Mouse (Mus musculus) layer of hippocampus, postnatal 10 days (tissue): Measurements from ENCODE around the gene Baz2b. TPM values are rescaled to one million over a fixed set of nuclear protein-coding genes. Genes with fewer than 3 reads are reported as not detected.

ENCODE experiments used
- DNase-seq, 2 experiments: peaks; one replicate each; pipeline ENCODE4 v3.0.0; 2021; ENCODE audit warnings: low spot score in 2 of 2
- total RNA-seq, 2 experiments: library from RNA; stranded (reverse); gene quantifications; 2 replicates each; pipeline ENCODE4 v1.2.3; 2021

The Baz2b gene
- total RNA-seq, 2 experiments from 2014 or later = 56.8 to 57.6 TPM

DNA sequence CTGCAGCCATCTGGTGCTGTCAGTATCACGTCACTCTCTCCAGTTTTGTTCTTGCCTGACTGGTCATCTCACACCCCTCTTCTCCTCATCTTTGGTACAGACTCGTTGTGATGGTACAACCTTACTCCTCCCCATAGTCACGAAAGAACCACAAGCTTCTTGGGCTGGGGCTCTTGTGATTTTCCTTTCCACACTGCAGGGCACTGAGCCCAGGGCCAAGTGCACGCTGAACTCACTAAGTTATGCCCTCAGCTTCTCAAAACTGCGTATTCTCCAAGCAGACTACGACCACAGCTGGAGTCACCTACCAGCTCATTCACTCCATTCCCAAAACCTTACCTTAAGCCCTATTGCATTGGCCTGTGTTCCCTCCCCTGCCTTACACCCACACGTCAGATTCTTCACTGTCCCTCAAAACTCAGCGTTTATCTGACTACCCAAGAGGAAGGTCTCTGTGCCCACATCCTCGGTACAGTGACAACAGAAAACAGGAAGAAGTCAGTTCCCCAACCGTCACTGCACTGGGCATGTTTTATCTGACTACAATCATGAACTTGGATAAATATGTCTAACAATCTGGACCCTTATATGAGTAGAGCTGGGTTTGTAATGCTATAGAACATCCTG lies 190.7 kb downstream of the Baz2b start:
- no peak for DNase-seq

- DNase-seq = no peak
Measured at GRCm38 (mm10) chr2:60011526-60011925, 198.1 kb downstream of the Baz2b start.

DNA sequence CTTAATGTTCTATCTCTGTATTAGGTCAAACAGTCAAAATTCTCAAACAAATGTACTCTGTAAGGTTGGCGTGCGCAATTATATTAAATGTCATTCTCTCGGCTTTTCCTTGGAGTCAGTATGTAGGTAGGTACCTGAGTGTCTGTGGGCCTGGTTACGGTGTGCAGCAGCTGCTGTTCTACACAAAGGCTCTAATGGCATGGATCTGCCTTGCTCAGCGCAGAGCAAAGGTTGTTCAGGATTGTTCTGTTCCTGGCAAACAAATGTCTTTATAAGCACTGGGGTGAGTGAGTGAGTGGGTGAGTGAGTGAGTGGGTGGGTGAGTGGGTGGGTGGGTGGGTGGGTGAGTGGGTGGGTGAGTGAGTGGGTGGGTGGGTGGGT lies 206.0 kb downstream of the Baz2b start:
- no peak for DNase-seq

DNA sequence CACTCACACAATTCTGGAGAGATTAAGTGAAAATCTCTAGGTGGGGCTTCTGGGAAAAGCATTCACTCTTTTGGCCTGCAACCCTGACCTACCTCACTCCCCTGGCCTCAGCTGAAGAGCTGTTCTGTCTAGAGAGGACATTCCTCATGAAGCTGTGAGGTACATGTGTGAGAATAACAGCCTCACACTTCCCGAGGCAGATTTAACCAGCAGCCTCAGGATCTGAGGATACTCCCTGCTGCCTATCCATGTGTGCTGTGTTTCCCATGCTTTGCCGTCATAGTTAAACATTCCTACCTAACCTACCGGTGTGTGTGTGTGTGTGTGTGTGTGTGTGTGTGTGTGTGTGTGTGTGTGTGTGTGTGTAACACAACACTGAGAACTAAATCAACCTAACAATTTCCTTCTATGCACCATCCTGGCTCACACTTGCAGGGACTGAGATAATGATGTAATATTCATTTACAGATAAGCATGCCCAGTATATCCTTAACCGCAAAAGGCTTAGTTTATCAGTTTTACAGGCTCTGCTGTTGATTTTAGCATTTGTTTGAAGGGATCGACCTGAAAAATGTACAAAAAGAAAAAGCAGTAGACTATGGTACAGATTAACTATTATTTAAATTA lies 206.5 kb downstream of the Baz2b start:
- DNase-seq = no peak

DNA sequence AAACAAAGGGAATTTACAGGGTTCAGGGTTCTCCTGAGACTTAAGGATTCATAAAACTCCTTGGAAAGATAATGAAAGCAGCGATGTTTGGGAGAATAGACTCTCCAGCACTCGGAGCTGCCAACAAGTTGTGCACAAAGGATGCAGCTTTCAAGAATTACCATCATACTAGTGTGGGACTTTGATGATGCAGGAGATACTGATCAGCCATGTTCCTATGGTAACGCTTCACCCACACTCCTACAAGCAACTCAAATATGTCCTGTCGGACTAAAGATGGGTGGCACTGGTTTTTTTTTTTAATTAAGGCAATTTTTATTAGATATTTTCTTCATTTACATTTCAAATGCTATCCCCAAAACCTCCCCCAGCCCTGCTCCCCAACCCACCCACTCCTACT lies 209.4 kb downstream of the Baz2b start:
- DNase-seq = no peak

- DNase-seq = no peak
Measured at GRCm38 (mm10) chr2:59997479-59998228, 212.0 kb downstream of the Baz2b start.

DNA sequence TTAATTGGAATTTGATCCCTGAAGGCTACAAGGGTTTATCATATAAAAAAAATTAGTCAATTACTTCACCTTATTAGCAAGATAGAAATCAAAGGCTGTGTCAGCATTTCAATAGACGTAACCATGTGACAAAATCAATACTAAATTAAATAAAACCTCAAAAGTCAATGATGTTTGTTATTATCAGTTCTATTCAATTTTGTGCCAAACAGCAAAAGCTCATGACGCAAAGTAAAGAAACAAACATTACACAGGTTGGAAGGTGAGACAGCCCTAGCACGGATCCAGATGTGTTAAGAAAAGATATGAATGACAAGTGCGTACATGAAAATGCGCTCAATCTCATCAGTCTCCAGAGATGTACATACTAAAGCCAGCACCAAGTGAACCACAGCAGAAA lies 212.7 kb downstream of the Baz2b start:
- DNase-seq = no peak

GRCm38 (mm10) chr2:59993190-59993535 lies 216.5 kb downstream of the Baz2b start:
- DNase-seq = no peak

- DNase-seq = no peak
Measured at GRCm38 (mm10) chr2:59992488-59993189, 217.0 kb downstream of the Baz2b start.

GRCm38 (mm10) chr2:59991775-59992174 lies 217.9 kb downstream of the Baz2b start:
- DNase-seq = no peak

DNA sequence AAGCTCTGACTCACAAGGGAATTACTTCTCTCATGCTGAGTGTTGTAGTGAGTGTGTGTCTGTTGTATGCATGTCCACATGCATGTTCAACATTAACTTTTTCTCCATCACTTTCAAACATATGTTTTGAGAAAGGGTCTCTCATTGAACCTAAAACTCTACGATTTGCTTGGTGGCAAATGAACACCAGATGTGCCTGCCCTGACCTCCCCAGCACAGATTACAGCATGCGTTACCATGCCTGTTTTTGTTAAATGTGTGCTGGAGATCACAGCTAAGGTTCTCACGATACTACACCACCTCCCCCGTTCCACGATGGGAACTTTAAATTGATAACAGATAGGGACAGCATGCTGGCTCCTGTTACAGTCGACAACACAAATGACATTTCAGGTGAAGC lies 222.1 kb downstream of the Baz2b start:
- no peak for DNase-seq

- no peak for DNase-seq
Measured at GRCm38 (mm10) chr2:59979488-59980220, 230.0 kb downstream of the Baz2b start.

DNA sequence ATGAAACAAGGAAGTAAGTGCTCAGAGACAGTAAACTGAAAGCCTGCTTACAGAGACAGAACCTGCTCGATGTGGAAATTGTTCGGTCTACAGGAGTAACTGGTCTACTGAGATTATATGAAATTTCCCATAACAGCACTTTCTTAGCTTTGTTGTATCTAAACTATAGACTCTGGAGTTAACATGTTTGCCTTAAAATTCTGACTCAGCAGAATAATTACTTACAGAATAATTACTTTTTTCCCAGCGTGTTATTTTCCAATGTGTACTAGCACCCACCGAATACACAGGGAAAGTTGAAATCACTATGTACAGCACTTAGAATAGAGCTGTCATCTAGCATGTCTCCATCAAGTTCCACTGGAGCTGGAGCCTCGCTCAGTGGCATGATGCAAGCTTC lies 233.0 kb downstream of the Baz2b start:
- DNase-seq = no peak

- DNase-seq = no peak
Measured at GRCm38 (mm10) chr2:59975772-59976171, 233.9 kb downstream of the Baz2b start.

DNA sequence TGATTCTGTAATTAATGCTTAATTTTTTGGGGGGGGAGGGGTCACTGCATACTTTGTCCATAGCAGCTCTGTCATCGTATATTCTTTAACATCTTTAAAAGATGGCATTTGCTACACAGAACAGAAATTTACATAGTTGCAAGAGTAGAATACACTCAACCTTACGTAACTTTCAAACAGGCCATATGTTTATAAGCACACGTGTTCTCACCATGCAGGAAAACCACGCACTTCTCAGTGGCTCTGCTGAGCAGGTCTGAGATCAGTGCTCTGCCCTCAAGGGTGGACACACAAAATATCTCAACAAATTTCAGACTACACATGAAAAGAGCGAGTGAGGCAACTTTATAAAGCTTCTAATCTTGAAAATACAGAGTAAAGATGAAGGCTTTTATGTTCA lies 235.7 kb downstream of the Baz2b start:
- DNase-seq = no peak

- no peak for DNase-seq
Measured at GRCm38 (mm10) chr2:59973104-59973641, 236.5 kb downstream of the Baz2b start.

DNA sequence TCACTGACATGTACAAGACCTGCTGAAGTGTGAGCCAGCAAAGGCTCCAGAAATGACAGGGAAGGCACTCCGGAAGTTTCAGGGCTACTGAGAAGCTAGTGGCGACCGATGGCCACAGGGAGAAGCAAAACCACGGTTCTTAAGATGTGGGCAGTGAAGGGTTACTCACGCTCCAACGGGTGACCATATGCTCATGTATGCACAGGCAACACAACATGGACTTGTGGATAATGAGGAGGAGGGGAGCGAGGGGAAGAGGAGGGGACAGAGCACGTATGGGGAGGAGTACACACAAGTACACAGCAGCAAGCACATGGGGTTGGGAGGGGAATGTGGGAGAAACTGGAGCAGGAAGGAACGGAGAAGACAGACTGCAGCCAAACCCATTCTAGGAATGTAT lies 239.1 kb downstream of the Baz2b start:
- DNase-seq = no peak

GRCm38 (mm10) chr2:59969099-59969498 lies 240.5 kb downstream of the Baz2b start:
- no peak for DNase-seq

GRCm38 (mm10) chr2:59968593-59968992 lies 241.0 kb downstream of the Baz2b start:
- no peak for DNase-seq

GRCm38 (mm10) chr2:59966454-59966853 lies 243.2 kb downstream of the Baz2b start:
- DNase-seq = no peak

- no peak for DNase-seq
Measured at GRCm38 (mm10) chr2:59963011-59963410, 246.6 kb downstream of the Baz2b start.
